Mouse (Mus musculus): ENCODE data around the gene Frmd4a. TPM values are rescaled to one million over a fixed set of nuclear protein-coding genes. Genes with fewer than 3 reads are reported as not detected.

Gene Frmd4a
- polyA plus RNA-seq, 1 experiment from 2014 or later: 33.1 TPM

DNA sequence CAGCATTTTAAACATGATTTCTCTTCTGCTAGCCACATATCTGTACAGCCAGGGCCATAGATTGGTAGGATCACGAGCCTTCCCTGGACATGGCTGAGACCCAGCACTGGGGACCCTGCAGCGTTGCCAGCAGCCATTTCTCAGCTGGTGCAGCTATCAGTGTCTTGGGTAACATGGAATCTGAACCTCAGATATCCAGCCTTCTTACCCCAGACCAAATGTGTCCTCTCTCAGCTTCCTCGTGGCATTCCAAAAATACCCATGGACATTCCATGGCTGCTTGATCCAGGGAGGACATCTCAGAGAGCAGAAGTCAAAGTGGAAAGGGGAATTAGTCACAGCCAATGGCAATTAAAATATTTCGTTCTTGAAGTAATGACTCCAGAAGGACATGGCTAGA, 321.6 kb downstream of the Frmd4a start:
- H3K27me3 ChIP-seq (ENCODE audit: low read depth, poor library complexity, severe bottlenecking): no peaks in the 10 kb centered on the region
- H3K4me1 ChIP-seq: peaks cover 33% of the 10 kb centered on the region
- DNase-seq (ENCODE audit: low spot score): no peak
- no peak overlapping the region for H3K4me3 ChIP-seq
- no peaks in the 10 kb centered on the region for H3K36me3 ChIP-seq
- peak overlapping the region; percentile 15; the same call in 1 of the 2 replicates for H3K27ac ChIP-seq (replicated peaks)
- no peaks in the 10 kb centered on the region for H3K9me3 ChIP-seq (replicated peaks)
- WGBS: 72% methylated on average over 4 of the region's 4 CpGs

GRCm38 (mm10) chr2:4339530-4340218, 322.2 kb downstream of the Frmd4a start:
- 63% methylated on average over 3 of the region's 3 CpGs for WGBS
- H3K9me3 ChIP-seq (replicated peaks): 0 out of 2 replicates have a peak, but pooled peaks cover 5% of the 10 kb centered on the region
- H3K27ac ChIP-seq (replicated peaks): no peak overlapping the region; the same call in 1 of the 2 replicates
- no peaks in the 10 kb centered on the region for H3K36me3 ChIP-seq
- no peak overlapping the region for H3K4me3 ChIP-seq
- no peak for DNase-seq (ENCODE audit: low spot score)
- peaks cover 28% of the 10 kb centered on the region for H3K4me1 ChIP-seq
- no peaks in the 10 kb centered on the region for H3K27me3 ChIP-seq (ENCODE audit: low read depth, poor library complexity, severe bottlenecking)

GRCm38 (mm10) chr2:4340378-4340777, 322.9 kb downstream of the Frmd4a start:
- DNase-seq (ENCODE audit: low spot score): no peak
- H3K27ac ChIP-seq (replicated peaks): 0 out of 2 replicates have a peak overlapping the region, but pooled peaks have one; percentile 9
- no peaks in the 10 kb centered on the region for H3K36me3 ChIP-seq
- H3K9me3 ChIP-seq (replicated peaks): 0 out of 2 replicates have a peak, but pooled peaks cover 5% of the 10 kb centered on the region
- 79% methylated on average over 10 of the region's 10 CpGs for WGBS
- H3K4me1 ChIP-seq: peaks cover 28% of the 10 kb centered on the region
- no peak overlapping the region for H3K4me3 ChIP-seq
- no peaks in the 10 kb centered on the region for H3K27me3 ChIP-seq (ENCODE audit: low read depth, poor library complexity, severe bottlenecking)

DNA sequence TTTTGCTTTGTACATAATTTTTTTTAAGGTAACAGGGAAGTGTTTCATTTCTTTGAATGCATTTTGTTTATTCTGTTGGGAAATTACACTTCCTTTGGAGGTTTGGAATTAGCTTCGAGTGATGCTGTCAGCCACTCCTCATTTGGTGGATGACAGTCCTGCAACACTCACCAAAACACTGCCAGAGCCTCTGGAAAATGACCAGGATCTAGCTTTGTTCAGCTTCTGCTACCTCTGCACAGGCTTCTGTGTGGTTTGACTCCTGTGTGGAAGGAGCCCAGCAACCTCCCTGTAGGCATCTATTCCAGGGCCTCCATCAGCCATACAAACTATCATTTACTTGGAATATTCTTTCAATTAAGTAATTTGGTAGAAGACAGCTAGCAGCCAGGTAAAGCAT, 323.6 kb downstream of the Frmd4a start:
- no peak for DNase-seq (ENCODE audit: low spot score)
- H3K4me1 ChIP-seq: peaks cover 31% of the 10 kb centered on the region
- 0 out of 2 replicates have a peak, but pooled peaks cover 5% of the 10 kb centered on the region for H3K9me3 ChIP-seq (replicated peaks)
- no peaks in the 10 kb centered on the region for H3K36me3 ChIP-seq
- H3K27me3 ChIP-seq (ENCODE audit: low read depth, poor library complexity, severe bottlenecking): no peaks in the 10 kb centered on the region
- WGBS: 88% methylated on average over 1 of the region's 1 CpGs
- no peak overlapping the region for H3K4me3 ChIP-seq
- H3K27ac ChIP-seq (replicated peaks): no peak overlapping the region

DNA sequence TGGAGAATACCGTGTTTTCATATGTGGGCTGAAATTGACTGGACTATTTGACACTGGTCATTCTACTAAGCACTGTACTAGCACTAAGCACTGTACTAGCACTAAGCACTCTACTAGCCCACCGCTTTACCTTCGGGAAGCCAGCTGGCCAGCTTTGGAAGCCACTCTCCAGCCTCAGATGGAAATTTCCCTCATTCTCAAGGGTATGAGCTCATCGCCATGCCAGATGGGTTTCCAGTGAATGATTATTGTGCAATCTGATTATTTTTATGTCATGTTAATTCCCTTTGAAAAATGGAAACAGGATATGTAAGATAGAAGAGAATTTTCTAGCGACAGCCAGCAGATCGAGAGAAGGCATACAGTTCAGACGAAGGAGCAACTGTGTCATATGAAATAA, 324.5 kb downstream of the Frmd4a start:
- no peak for DNase-seq (ENCODE audit: low spot score)
- Histone ChIP-seq H3K4me3 (no peak overlapping the region), H3K27me3 (ENCODE audit: low read depth, poor library complexity, severe bottlenecking) (no peaks in the 10 kb centered on the region), H3K36me3 (no peaks in the 10 kb centered on the region), H3K4me1 (peaks cover 35% of the 10 kb centered on the region), H3K9me3 (replicated peaks) (0 out of 2 replicates have a peak, but pooled peaks cover 5% of the 10 kb centered on the region), H3K27ac (replicated peaks) (no peak overlapping the region)
- WGBS: 91% methylated on average over 7 of the region's 7 CpGs

GRCm38 (mm10) chr2:4344411-4344810, 326.9 kb downstream of the Frmd4a start:
- 0 out of 2 replicates have a peak, but pooled peaks cover 5% of the 10 kb centered on the region for H3K9me3 ChIP-seq (replicated peaks)
- no peak for DNase-seq (ENCODE audit: low spot score)
- no peaks in the 10 kb centered on the region for H3K27me3 ChIP-seq (ENCODE audit: low read depth, poor library complexity, severe bottlenecking)
- WGBS: 86% methylated on average over 5 of the region's 5 CpGs
- no peaks in the 10 kb centered on the region for H3K36me3 ChIP-seq
- no peak overlapping the region for H3K27ac ChIP-seq (replicated peaks)
- H3K4me3 ChIP-seq: no peak overlapping the region
- peaks cover 36% of the 10 kb centered on the region for H3K4me1 ChIP-seq

GRCm38 (mm10) chr2:4346232-4346631, 328.7 kb downstream of the Frmd4a start:
- DNase-seq (ENCODE audit: low spot score): no peak
- WGBS: 81% methylated on average over 6 of the region's 6 CpGs
- Histone ChIP-seq H3K9me3 (replicated peaks) (0 out of 2 replicates have a peak, but pooled peaks cover 5% of the 10 kb centered on the region), H3K36me3 (no peaks in the 10 kb centered on the region), H3K27me3 (ENCODE audit: low read depth, poor library complexity, severe bottlenecking) (no peaks in the 10 kb centered on the region), H3K4me1 (peaks cover 19% of the 10 kb centered on the region), H3K4me3 (no peak overlapping the region), H3K27ac (replicated peaks) (peak overlapping the region; percentile 7; the same call in 1 of the 2 replicates)

DNA sequence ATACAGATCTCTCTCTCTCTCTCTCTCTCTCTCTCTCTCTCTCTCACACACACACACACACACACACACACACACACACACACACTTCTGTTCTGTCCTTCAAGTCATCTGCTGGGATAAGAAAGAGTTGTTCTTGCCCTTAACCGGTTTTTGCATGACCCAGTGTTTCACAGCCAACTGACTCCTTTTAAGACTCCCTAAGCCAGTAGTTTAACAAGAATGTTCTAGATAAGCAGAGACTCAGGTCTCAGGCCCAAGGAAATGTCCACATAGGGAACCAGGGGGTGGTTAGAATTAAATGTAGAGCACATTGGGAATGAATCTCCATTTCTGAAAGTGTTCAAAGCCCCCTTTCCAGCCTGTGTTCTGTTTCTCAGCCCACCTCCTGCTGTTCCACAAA, 329.4 kb downstream of the Frmd4a start:
- no peak overlapping the region for H3K4me3 ChIP-seq
- 57% methylated on average over 1 of the region's 1 CpGs for WGBS
- no peaks in the 10 kb centered on the region for H3K36me3 ChIP-seq
- H3K9me3 ChIP-seq (replicated peaks): 0 out of 2 replicates have a peak, but pooled peaks cover 5% of the 10 kb centered on the region
- no peak for DNase-seq (ENCODE audit: low spot score)
- H3K27me3 ChIP-seq (ENCODE audit: low read depth, poor library complexity, severe bottlenecking): no peaks in the 10 kb centered on the region
- no peak overlapping the region; the same call in 1 of the 2 replicates for H3K27ac ChIP-seq (replicated peaks)
- peaks cover 19% of the 10 kb centered on the region for H3K4me1 ChIP-seq

DNA sequence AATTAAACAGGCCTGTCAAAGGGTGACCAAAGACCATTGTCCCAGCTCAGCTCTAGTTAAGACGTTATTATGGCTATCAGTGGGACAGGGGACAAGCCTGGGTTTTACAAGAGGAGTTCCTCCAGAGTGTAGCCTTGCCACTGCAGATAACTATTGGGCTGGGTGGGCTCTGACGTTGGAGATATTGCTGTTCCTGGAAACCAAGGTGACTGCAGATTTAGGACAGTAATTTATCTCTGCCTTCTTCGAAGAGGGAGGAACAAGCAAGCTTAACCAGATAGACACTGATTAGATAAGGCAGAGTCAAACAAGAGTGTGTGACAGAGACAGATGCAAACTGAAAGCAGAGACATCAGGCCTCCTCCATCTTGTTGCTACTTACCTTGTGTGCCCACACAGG, 330.3 kb downstream of the Frmd4a start:
- H3K4me3 ChIP-seq: no peak overlapping the region
- H3K4me1 ChIP-seq: peaks cover 19% of the 10 kb centered on the region
- no peaks in the 10 kb centered on the region for H3K36me3 ChIP-seq
- 69% methylated on average over 3 of the region's 3 CpGs for WGBS
- no peak overlapping the region; the same call in 1 of the 2 replicates for H3K27ac ChIP-seq (replicated peaks)
- H3K27me3 ChIP-seq (ENCODE audit: low read depth, poor library complexity, severe bottlenecking): no peaks in the 10 kb centered on the region
- DNase-seq (ENCODE audit: low spot score): no peak
- 0 out of 2 replicates have a peak, but pooled peaks cover 5% of the 10 kb centered on the region for H3K9me3 ChIP-seq (replicated peaks)

- WGBS: 74% methylated on average over 5 of the region's 5 CpGs
- DNase-seq (ENCODE audit: low spot score): no peak
- Histone ChIP-seq H3K4me3 (no peak overlapping the region), H3K36me3 (no peaks in the 10 kb centered on the region), H3K27me3 (ENCODE audit: low read depth, poor library complexity, severe bottlenecking) (no peaks in the 10 kb centered on the region), H3K4me1 (peaks cover 19% of the 10 kb centered on the region), H3K27ac (replicated peaks) (no peak overlapping the region), H3K9me3 (replicated peaks) (0 out of 2 replicates have a peak, but pooled peaks cover 5% of the 10 kb centered on the region)
Observed at GRCm38 (mm10) chr2:4348509-4348908, 331.0 kb downstream of the Frmd4a start.

GRCm38 (mm10) chr2:4356812-4357384, 339.4 kb downstream of the Frmd4a start:
- Histone ChIP-seq H3K4me1 (no peaks in the 10 kb centered on the region), H3K9me3 (replicated peaks) (no peaks in the 10 kb centered on the region), H3K27ac (replicated peaks) (no peak overlapping the region), H3K27me3 (ENCODE audit: low read depth, poor library complexity, severe bottlenecking) (no peaks in the 10 kb centered on the region), H3K36me3 (no peaks in the 10 kb centered on the region), H3K4me3 (no peak overlapping the region)
- DNase-seq (ENCODE audit: low spot score): no peak
- 87% methylated on average over 7 of the region's 7 CpGs for WGBS

- no peak for DNase-seq (ENCODE audit: low spot score)
- Histone ChIP-seq H3K36me3 (no peaks in the 10 kb centered on the region), H3K4me3 (no peak overlapping the region), H3K9me3 (replicated peaks) (no peaks in the 10 kb centered on the region), H3K27ac (replicated peaks) (no peak overlapping the region), H3K27me3 (ENCODE audit: low read depth, poor library complexity, severe bottlenecking) (no peaks in the 10 kb centered on the region), H3K4me1 (no peaks in the 10 kb centered on the region)
- WGBS: 80% methylated on average over 9 of the region's 9 CpGs
Observed at GRCm38 (mm10) chr2:4361981-4362834, 344.7 kb downstream of the Frmd4a start.

Measured in midbrain, embryonic 10.5 days (tissue).